Mouse (Mus musculus) thymus, adult 2 months (tissue): ENCODE measurements around the gene Rhox3e. TPM values are rescaled to one million over a fixed set of nuclear protein-coding genes. Genes with fewer than 3 reads are reported as not detected.
"Not testable (repeated sequence)": the region's sequence is repeated elsewhere in the genome, so short reads cannot be mapped to it uniquely, and the experiment has no call there.

ENCODE experiments used
- DNase-seq: peaks from one replicate; pipeline ENCODE4 v3.0.0; 2021
- H3K27ac ChIP-seq: fragments of 200-500 bp; 2 replicates; pipeline ENCODE4 v1.5.1; 2012; ENCODE audit warnings: low read length, control low read depth; ENCODE audit not compliant: control insufficient read depth, insufficient read depth
- H3K27me3 ChIP-seq: fragments of 200-500 bp; 2 replicates; pipeline ENCODE4 v1.6.1; 2012; ENCODE audit warnings: mild to moderate bottlenecking, low read length, moderate library complexity, mixed read lengths; ENCODE audit not compliant: control insufficient read depth, insufficient read depth
- H3K36me3 ChIP-seq: fragments of 200-500 bp; 2 replicates; pipeline ENCODE4 v1.6.1; 2012; ENCODE audit warnings: mild to moderate bottlenecking, low read length, moderate library complexity; ENCODE audit not compliant: control insufficient read depth, insufficient read depth
- H3K4me1 ChIP-seq: fragments of 200-500 bp; replicated peaks from 2 replicates; pipeline ENCODE4 v1.6.1; 2012; ENCODE audit warnings: low read length; ENCODE audit not compliant: control insufficient read depth, insufficient read depth
- H3K4me3 ChIP-seq: fragments of 200-500 bp; 2 replicates; pipeline ENCODE4 v1.5.1; 2012; ENCODE audit warnings: mild to moderate bottlenecking, low read length, control low read depth, moderate library complexity; ENCODE audit not compliant: control insufficient read depth, insufficient read depth
- WGBS: fragments of 180-500 bp; shearing (Covaris S2); methylation state at CpG from one replicate; pipeline ENCODE4 v1.1.7; 2018; 5-methylcytosine and 5-hydroxymethylcytosine counted together
- polyA plus RNA-seq: library from polyadenylated mRNA; depleted of rRNA; stranded (reverse); fragments of >200 nt; gene quantifications from 2 replicates; pipeline ENCODE4 v1.2.3, GENCODE M21; 2012; rRNA removed

The Rhox3e gene
- not detected in 2 replicates for polyA plus RNA-seq

DNA sequence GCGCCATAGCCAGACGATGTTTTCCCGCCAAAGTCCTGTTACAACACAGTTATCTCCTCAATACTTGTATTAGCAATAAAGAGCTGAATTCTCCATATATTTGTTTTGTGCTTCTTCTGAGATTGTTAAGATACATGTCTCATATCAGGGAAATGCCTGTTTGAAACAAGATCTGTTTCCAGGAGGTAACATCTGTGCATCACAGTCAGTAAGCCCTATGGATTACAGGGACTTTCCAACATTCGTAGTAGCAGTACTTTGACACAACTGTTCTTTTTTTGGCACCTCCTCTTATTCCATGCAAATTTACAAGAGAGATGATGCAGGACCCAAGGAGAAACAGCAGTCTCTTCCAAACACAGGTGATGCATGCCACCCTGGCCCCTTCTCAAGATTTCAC is at the start of gene Rhox3e:
TSS of gene Rhox3e (plus strand) at position 301 of the 400 bp plus-strand sequence.
- not testable (repeated sequence) for H3K4me3 ChIP-seq, DNase-seq, H3K27ac ChIP-seq, H3K4me1 ChIP-seq, H3K27me3 ChIP-seq, H3K36me3 ChIP-seq
- WGBS = no CpG with 5 or more reads among the region's 4 CpGs

DNA sequence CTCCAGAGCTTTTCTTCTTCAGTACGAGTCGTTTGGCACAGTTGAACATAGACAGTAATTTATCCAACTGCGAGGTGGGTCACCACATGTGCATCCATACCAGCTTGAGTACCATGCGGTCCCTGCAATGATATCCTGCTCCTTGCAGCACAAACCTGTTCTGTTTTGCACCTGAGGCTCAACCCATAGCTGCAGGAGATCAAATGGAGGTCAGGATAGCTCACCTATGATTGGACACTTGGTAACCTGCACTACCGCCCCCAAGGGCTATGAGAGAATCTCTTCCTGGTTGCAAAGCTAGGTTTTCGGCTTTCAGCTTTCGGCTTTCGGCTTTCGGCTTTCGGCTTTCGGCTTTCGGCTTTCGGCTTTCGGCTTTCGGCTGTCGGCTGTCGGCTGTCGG is 27.8 kb upstream of the Rhox3e start, which contains the start of gene Rhox4d:
TSS of gene Rhox4d (plus strand) at position 301 of the 400 bp plus-strand sequence.
- H3K27me3 ChIP-seq, H3K27ac ChIP-seq, H3K36me3 ChIP-seq, H3K4me3 ChIP-seq, DNase-seq, H3K4me1 ChIP-seq: not testable (repeated sequence)
- WGBS = 92% methylated on average over 9 of the region's 18 CpGs

DNA sequence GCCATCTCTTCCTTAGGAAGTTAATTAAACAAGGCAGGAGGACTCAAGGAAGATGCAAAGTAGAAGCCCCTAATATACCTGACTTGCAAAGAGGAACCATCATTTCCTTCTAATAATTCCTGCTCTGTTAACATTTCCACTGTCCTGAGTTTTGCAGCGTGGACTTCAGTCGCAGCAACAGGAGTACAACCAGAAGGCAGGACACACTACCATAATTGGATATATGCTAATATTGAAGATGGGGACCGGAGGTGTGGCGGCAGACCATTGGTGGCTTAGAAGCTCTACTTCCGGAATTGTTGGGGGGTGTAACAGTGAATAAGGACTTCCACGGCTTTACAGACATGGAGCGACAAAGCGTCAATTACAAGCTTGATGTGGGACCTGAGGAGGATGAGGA is 11.7 kb upstream of the Rhox3e start, which contains the start of gene Rhox2e:
TSS of gene Rhox2e (plus strand) at position 301 of the 400 bp plus-strand sequence.
- H3K4me3 ChIP-seq, H3K4me1 ChIP-seq, DNase-seq, H3K27ac ChIP-seq, H3K36me3 ChIP-seq, H3K27me3 ChIP-seq: not testable (repeated sequence)
- 89% methylated on average over 2 of the region's 8 CpGs for WGBS

DNA sequence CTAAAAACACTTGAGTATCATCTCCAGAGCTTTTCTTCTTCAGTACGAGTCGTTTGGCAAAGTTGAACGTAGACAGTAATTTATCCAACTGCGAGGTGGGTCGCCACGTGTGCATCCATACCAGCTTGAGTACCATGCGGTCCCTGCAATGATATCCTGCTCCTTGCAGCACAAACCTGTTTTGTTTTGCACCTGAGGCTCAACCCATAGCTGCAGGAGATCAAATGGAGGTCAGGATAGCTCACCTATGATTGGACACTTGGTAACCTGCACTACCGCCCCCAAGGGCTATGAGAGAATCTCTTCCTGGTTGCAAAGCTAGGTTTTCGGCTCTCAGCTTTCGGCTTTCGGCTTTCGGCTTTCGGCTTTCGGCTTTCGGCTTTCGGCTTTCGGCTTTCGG is 15.3 kb downstream of the Rhox3e start, which contains the start of gene Rhox4e:
TSS of gene Rhox4e (plus strand) at position 301 of the 400 bp plus-strand sequence.
- not testable (repeated sequence) for H3K27ac ChIP-seq, H3K4me3 ChIP-seq, DNase-seq, H3K36me3 ChIP-seq, H3K4me1 ChIP-seq, H3K27me3 ChIP-seq
- WGBS = 100% methylated on average over 10 of the region's 18 CpGs

DNA sequence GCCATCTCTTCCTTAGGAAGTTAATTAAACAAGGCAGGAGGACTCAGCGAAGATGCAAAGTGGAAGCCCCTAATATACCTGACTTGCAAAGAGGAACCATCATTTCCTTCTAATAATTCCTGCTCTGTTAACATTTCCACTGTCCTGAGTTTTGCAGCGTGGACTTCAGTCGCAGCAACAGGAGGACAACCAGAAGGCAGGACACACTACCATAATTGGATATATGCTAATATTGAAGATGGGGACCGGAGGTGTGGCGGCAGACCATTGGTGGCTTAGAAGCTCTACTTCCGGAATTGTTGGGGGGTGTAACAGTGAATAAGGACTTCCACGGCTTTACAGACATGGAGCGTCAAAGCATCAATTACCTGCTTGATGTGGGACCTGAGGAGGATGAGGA is 29.3 kb downstream of the Rhox3e start, which contains the start of gene Rhox2f:
TSS of gene Rhox2f (plus strand) at position 301 of the 400 bp plus-strand sequence.
- H3K4me3 ChIP-seq, DNase-seq, H3K27ac ChIP-seq, H3K4me1 ChIP-seq, H3K36me3 ChIP-seq, H3K27me3 ChIP-seq: not testable (repeated sequence)
- 86% methylated on average over 8 of the region's 8 CpGs for WGBS

DNA sequence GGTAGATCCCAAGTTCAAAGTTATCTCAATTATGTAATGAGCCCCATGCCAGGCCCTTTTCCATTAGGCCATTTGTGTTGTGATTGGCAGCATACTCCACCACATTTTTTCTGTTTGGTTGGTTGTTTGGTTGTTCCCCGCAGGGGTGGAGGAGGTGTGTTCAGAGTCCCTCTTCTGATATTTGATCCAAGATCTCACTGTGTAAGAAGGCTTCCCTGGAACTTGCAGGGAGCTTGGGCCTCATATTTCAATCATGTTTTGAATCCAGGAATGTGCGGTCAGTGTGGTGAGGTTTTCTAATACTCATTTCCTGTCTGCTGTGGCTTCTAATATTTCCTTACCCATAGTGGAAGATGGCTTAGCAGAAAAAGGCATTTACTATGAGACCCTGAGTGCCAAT is 30.8 kb downstream of the Rhox3e start:
- WGBS = 32% methylated on average over 2 of the region's 2 CpGs
- not testable (repeated sequence) for H3K4me3 ChIP-seq, H3K36me3 ChIP-seq

DNA sequence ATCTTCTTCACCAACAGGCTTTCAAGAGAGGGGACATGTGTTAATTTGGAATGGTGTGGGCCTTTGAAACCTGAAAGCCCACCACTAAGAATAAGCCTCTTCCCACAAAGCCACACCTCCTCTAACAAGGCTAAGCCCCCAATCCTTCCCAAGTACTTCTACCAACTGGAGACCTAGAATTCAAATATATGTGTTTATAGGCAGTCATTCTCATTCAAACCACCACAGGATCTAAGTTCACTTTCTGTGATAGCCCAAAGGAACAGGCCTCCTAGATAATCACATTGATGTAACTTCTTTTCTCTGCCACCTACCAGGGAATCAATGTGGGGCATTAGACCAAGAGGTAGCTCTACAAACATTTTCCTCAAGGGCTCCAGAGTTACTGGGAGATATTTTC is 38.9 kb downstream of the Rhox3e start, which contains the start of gene Rhox3f:
TSS of gene Rhox3f (plus strand) at position 301 of the 400 bp plus-strand sequence.
- not testable (repeated sequence) for H3K36me3 ChIP-seq, DNase-seq, H3K4me1 ChIP-seq, H3K27me3 ChIP-seq, H3K27ac ChIP-seq, H3K4me3 ChIP-seq

More for the DNA sequence above, 30.8 kb downstream of the Rhox3e start:
- not testable (repeated sequence) for H3K4me1 ChIP-seq, H3K27me3 ChIP-seq, H3K27ac ChIP-seq, DNase-seq

Other genes with a start within 250 kb of the Rhox3e start
- not detected in 2 replicates for gene Rhox3a2, start 162.0 kb upstream of the Rhox3e start, polyA plus RNA-seq
- 1.2 and 1.6 TPM in 2 replicates for gene Rhox4a2, start 151.2 kb upstream of the Rhox3e start, polyA plus RNA-seq
- gene Rhox2b, start 130.0 kb upstream of the Rhox3e start, polyA plus RNA-seq = not detected in 2 replicates
- gene Rhox4b, start 109.5 kb upstream of the Rhox3e start, polyA plus RNA-seq = 0.48 and 0.54 TPM in 2 replicates
- gene Rhox2c, start 88.3 kb upstream of the Rhox3e start, polyA plus RNA-seq = not detected in 2 replicates
- gene Rhox3c, start 83.4 kb upstream of the Rhox3e start, polyA plus RNA-seq = not detected in 2 replicates
- not detected in 2 replicates for gene Rhox4c, start 61.7 kb upstream of the Rhox3e start, polyA plus RNA-seq
- not detected in 2 replicates for gene Rhox2d, start 48.6 kb upstream of the Rhox3e start, polyA plus RNA-seq
- gene Rhox4d, start 27.7 kb upstream of the Rhox3e start, polyA plus RNA-seq = not detected in 2 replicates
- gene Rhox2e, start 11.6 kb upstream of the Rhox3e start, polyA plus RNA-seq = not detected in 2 replicates
- gene Rhox4e, start 15.4 kb downstream of the Rhox3e start, polyA plus RNA-seq = not detected in 2 replicates
- not detected in 2 replicates for gene Rhox2f, start 29.4 kb downstream of the Rhox3e start, polyA plus RNA-seq
- gene Rhox3f, start 39.0 kb downstream of the Rhox3e start, polyA plus RNA-seq = not detected in 2 replicates
- not detected in 2 replicates for gene Rhox4f, start 65.7 kb downstream of the Rhox3e start, polyA plus RNA-seq
- not detected in 2 replicates for gene Rhox3g, start 86.6 kb downstream of the Rhox3e start, polyA plus RNA-seq
- not detected in 2 replicates for gene Rhox2g, start 101.5 kb downstream of the Rhox3e start, polyA plus RNA-seq
- gene Rhox4g, start 109.3 kb downstream of the Rhox3e start, polyA plus RNA-seq = not detected in 2 replicates
- not detected in 2 replicates for gene Rhox3h, start 126.7 kb downstream of the Rhox3e start, polyA plus RNA-seq
- not detected in 2 replicates for gene Rhox2h, start 131.3 kb downstream of the Rhox3e start, polyA plus RNA-seq